Mouse (Mus musculus) lung, embryonic 14.5 days (tissue): Measurements from ENCODE around the gene Man1a2. TPM values are rescaled to one million over a fixed set of nuclear protein-coding genes. Genes with fewer than 3 reads are reported as not detected.

Experiments
- ATAC-seq: fragments of 200-750 bp; cut with Nextera tagmentation; 2 replicates; pipeline ENCODE4 v1.8.0; 2017; ENCODE audit warnings: mild to moderate bottlenecking, moderate TSS enrichment, moderate library complexity; ENCODE audit not compliant: insufficient read depth
- DNase-seq: peaks from one replicate; pipeline ENCODE4 v3.0.0-alpha.2; 2015
- H3K27ac ChIP-seq: fragments of 300-500 bp; sonication (generic); 2 replicates; pipeline ENCODE4 v1.5.1; 2014; ENCODE audit warnings: low read depth, mild to moderate bottlenecking, moderate library complexity
- H3K27me3 ChIP-seq: fragments of 300-500 bp; sonication (generic); 2 replicates; pipeline ENCODE4 v1.6.1; 2014; ENCODE audit warnings: low read length, control low read depth; ENCODE audit not compliant: insufficient read depth
- H3K36me3 ChIP-seq: fragments of 300-500 bp; sonication (generic); 2 replicates; pipeline ENCODE4 v1.6.1; 2014; ENCODE audit warnings: control low read depth; ENCODE audit not compliant: insufficient read depth
- H3K4me1 ChIP-seq: fragments of 300-500 bp; sonication (generic); 2 replicates; pipeline ENCODE4 v1.6.1; 2014; ENCODE audit warnings: antibody characterized with exemption, control low read depth; ENCODE audit not compliant: insufficient read depth
- H3K4me2 ChIP-seq: fragments of 300-500 bp; sonication (generic); 2 replicates; pipeline ENCODE4 v1.6.1; 2014; ENCODE audit warnings: mild to moderate bottlenecking
- H3K4me3 ChIP-seq: fragments of 300-500 bp; sonication (generic); 2 replicates; pipeline ENCODE4 v1.5.1; 2014; ENCODE audit warnings: low read depth, low read length
- H3K9ac ChIP-seq: fragments of 300-500 bp; sonication (generic); 2 replicates; pipeline ENCODE4 v1.6.1; 2014
- H3K9me3 ChIP-seq: fragments of 300-500 bp; sonication (generic); 2 replicates; pipeline ENCODE4 v1.6.1; 2016; ENCODE audit warnings: low read depth, low read length, control low read depth
- CTCF ChIP-seq: IDR thresholded peaks from 2 replicates; pipeline ENCODE4 v1.5.1; 2016; ENCODE audit warnings: antibody characterized with exemption, low read depth
- WGBS: fragments of 180-500 bp; shearing (Covaris S2); extraction: QIAGEN DNeasy Blood & Tissue Kit; methylation state at CpG from one replicate; pipeline ENCODE4 v1.1.7; 2014; 5-methylcytosine and 5-hydroxymethylcytosine counted together
- polyA plus RNA-seq: library from polyadenylated mRNA; unstranded; fragments of >200 nt; fragmentation: Nextera tagmentation; extraction: Ambion mirVana; gene quantifications from 2 replicates; pipeline ENCODE4 v1.2.1, GENCODE M21; 2014

The Man1a2 gene
- polyA plus RNA-seq, 1 experiment from 2014 or later = 90.1 TPM

- Histone ChIP-seq H3K4me2 (no peak overlapping the region), H3K27me3 (no peaks in the 10 kb centered on the region), H3K36me3 (no peaks in the 10 kb centered on the region), H3K4me3 (no peak overlapping the region), H3K9me3 (peaks cover 5% of the 10 kb centered on the region; the same call in 1 of the 2 replicates), H3K4me1 (peaks cover 5% of the 10 kb centered on the region; the same call in 1 of the 2 replicates), H3K27ac (no peak overlapping the region), H3K9ac (no peak overlapping the region)
- TF ChIP-seq CTCF = no peak
- ATAC-seq (no peak), DNase-seq (no peak)
- WGBS = 91% methylated on average over 5 of the region's 5 CpGs
These were observed 35.5 kb upstream of the Man1a2 start for GRCm38 (mm10) chr3:100720786-100721300.

GRCm38 (mm10) chr3:100716241-100716640 is 30.9 kb upstream of the Man1a2 start:
- ATAC-seq = no peak
- DNase-seq = peak; percentile 6
- 42% methylated on average over 7 of the region's 7 CpGs for WGBS
- H3K9ac ChIP-seq = no peak overlapping the region
- TF ChIP-seq CTCF = no peak
- H3K36me3 ChIP-seq = no peaks in the 10 kb centered on the region
- H3K4me2 ChIP-seq = no peak overlapping the region
- peaks cover 11% of the 10 kb centered on the region; the same call in 1 of the 2 replicates for H3K4me1 ChIP-seq
- H3K27ac ChIP-seq = no peak overlapping the region
- H3K4me3 ChIP-seq = no peak overlapping the region
- no peaks in the 10 kb centered on the region for H3K27me3 ChIP-seq
- H3K9me3 ChIP-seq = no peaks in the 10 kb centered on the region

GRCm38 (mm10) chr3:100715367-100715766 is 30.1 kb upstream of the Man1a2 start:
- Histone ChIP-seq H3K27me3 (no peaks in the 10 kb centered on the region), H3K27ac (no peak overlapping the region), H3K9ac (no peak overlapping the region), H3K36me3 (no peaks in the 10 kb centered on the region), H3K4me3 (no peak overlapping the region), H3K4me1 (peaks cover 9% of the 10 kb centered on the region; the same call in 1 of the 2 replicates), H3K9me3 (no peaks in the 10 kb centered on the region), H3K4me2 (no peak overlapping the region)
- TF ChIP-seq CTCF = no peak
- ATAC-seq = no peak
- DNase-seq = no peak
- WGBS = 65% methylated on average over 4 of the region's 4 CpGs

GRCm38 (mm10) chr3:100713142-100714005 is 28.1 kb upstream of the Man1a2 start:
- no peak overlapping the region for H3K9ac ChIP-seq
- H3K4me1 ChIP-seq = peaks cover 6% of the 10 kb centered on the region; the same call in 1 of the 2 replicates
- ATAC-seq (no peak), DNase-seq (no peak)
- H3K27me3 ChIP-seq = no peaks in the 10 kb centered on the region
- H3K27ac ChIP-seq = no peak overlapping the region
- H3K9me3 ChIP-seq = no peaks in the 10 kb centered on the region
- H3K36me3 ChIP-seq = no peaks in the 10 kb centered on the region
- TF ChIP-seq CTCF = no peak
- H3K4me2 ChIP-seq = no peak overlapping the region
- no peak overlapping the region for H3K4me3 ChIP-seq
- 50% methylated on average over 11 of the region's 11 CpGs for WGBS

- Histone ChIP-seq H3K4me3 (no peak overlapping the region), H3K4me2 (no peak overlapping the region), H3K27ac (no peak overlapping the region), H3K27me3 (no peaks in the 10 kb centered on the region), H3K9me3 (no peaks in the 10 kb centered on the region), H3K9ac (no peak overlapping the region), H3K36me3 (no peaks in the 10 kb centered on the region), H3K4me1 (peaks cover 6% of the 10 kb centered on the region; the same call in 1 of the 2 replicates)
- 25% methylated on average over 7 of the region's 7 CpGs for WGBS
- no peak for TF ChIP-seq CTCF
- DNase-seq (no peak), ATAC-seq (0 out of 2 replicates have a peak, but pooled peaks have one; percentile 13)
These were observed 26.8 kb upstream of the Man1a2 start for GRCm38 (mm10) chr3:100712140-100712539.

- Histone ChIP-seq H3K36me3 (no peaks in the 10 kb centered on the region), H3K4me2 (no peak overlapping the region), H3K4me3 (no peak overlapping the region), H3K9ac (no peak overlapping the region), H3K9me3 (no peaks in the 10 kb centered on the region), H3K27ac (no peak overlapping the region), H3K27me3 (no peaks in the 10 kb centered on the region), H3K4me1 (peaks cover 10% of the 10 kb centered on the region)
- 17% methylated on average over 4 of the region's 4 CpGs for WGBS
- DNase-seq (peak; percentile 25), ATAC-seq (no peak)
- TF ChIP-seq CTCF = no peak
These were observed 26.2 kb upstream of the Man1a2 start for GRCm38 (mm10) chr3:100711486-100711885.

- no peaks in the 10 kb centered on the region for H3K9me3 ChIP-seq
- ATAC-seq (peak; percentile 71), DNase-seq (peak; percentile 41)
- H3K4me2 ChIP-seq = no peak overlapping the region
- WGBS = 26% methylated on average over 4 of the region's 4 CpGs
- no peak overlapping the region for H3K4me3 ChIP-seq
- H3K4me1 ChIP-seq = peaks cover 10% of the 10 kb centered on the region
- H3K9ac ChIP-seq = no peak overlapping the region
- H3K36me3 ChIP-seq = no peaks in the 10 kb centered on the region
- no peak for TF ChIP-seq CTCF
- no peak overlapping the region for H3K27ac ChIP-seq
- no peaks in the 10 kb centered on the region for H3K27me3 ChIP-seq
These were observed 21.8 kb upstream of the Man1a2 start for GRCm38 (mm10) chr3:100707117-100707516.
